Mouse (Mus musculus) hematopoietic stem cell, adult 5-6 weeks (primary cell): Measurements from ENCODE around the gene Cradd. TPM values are rescaled to one million over a fixed set of nuclear protein-coding genes. Genes with fewer than 3 reads are reported as not detected.
A peak's percentile ranks its signal among the peaks of the same experiment; 100 is the strongest.

ENCODE experiments used
- ATAC-seq, 2 experiments: fragments of 125-278 bp in 1 of 2; replicated peaks in 1 of 2; 2 replicates each; pipeline ENCODE4 v1.8.0; 2016 to 2017; ENCODE audit warnings: inconsistent platforms in 2 of 2, mild to moderate bottlenecking in 2 of 2, moderate number of reproducible peaks in 2 of 2, low read depth in 1 of 2, moderate TSS enrichment in 1 of 2; ENCODE audit not compliant: low FRiP score in 2 of 2, poor library complexity in 2 of 2, severe bottlenecking in 2 of 2, insufficient read depth in 1 of 2, low TSS enrichment in 1 of 2
- total RNA-seq: library from RNA; stranded (forward); fragments of 172-1452, 232-1000 nt; gene quantifications from 2 replicates; pipeline ENCODE4 v1.2.3, GENCODE M21; 2017

Gene Cradd
- total RNA-seq, 1 experiment from 2014 or later: 5.4 TPM

DNA sequence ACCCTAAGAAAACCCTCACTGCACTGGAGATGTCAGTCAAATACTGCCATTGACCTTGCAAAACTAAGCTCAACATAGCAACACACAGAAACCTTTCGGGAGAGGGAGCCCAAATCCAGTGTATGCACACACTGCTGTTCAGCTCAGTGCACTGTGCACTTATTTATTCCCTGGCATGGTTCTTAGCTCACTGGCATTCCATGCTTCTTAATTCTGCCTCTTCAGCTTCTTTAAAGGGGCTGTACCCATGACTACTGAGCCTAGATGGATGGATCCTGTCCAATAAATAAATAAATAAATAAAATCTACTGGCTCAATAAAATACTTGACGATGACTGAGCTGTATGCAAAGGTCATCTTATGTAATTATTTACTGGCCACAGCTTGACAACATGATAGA lies 85.3 kb downstream of the Cradd start:
- ATAC-seq: no peak

DNA sequence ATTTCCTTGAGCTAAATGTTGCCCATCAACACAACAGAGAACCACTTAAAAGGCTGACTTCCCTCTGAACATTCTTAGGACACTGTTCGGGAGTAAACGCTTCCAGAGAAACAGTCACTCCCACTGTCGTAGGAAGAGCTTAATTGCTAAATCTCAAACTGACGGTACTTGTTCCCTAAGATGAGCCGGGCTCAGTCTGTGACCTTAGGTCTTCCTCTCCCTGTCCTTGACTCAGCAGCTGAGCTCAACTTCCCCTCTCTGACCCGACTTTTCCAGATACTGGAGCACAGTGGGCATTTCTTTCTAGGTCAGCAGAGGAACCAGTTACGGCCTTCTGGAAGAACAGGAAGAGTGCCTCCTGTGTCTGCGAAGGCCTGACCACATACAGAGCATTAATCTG lies 87.7 kb downstream of the Cradd start:
- peak; percentile 32 to 48; a peak in 3 of 4 replicates for ATAC-seq

DNA sequence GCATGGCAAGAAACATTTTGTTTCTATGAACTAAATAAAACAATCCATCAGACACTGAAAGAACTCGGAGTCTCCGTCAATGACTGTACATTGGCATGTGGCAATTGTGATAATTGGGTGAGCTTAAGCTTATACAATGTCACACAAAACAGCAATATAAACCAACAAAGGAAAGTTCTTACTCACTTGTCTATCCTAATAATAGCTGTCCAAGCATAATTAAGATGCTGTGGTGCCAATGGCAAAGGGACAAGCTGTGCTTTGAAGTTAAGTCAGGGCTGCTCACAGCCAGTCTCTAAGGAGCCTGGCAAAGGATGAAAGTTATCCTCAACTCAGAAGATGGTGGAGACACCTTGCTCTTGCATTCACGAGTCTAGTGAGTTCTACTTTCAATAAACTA lies 89.3 kb downstream of the Cradd start:
- ATAC-seq: no peak

DNA sequence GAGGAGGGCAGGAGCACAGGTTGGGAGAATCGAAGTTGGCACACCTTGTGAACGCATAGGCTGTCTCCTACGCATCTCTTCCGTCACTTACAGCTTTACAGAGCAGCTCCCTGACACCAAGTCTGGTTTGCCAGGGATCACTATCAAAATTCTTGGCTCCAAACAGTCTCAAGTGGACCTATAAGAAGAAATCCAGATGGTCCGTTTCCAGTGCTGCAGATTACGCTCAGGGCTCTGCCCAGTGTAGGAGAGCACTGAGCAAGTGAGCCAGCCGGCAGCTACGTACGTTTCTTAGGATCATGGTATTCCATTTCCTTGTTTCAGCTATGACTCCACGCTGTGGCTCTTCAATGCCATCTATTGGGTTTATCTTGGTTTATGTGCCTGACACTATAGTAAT lies 90.9 kb downstream of the Cradd start:
- ATAC-seq: no peak

DNA sequence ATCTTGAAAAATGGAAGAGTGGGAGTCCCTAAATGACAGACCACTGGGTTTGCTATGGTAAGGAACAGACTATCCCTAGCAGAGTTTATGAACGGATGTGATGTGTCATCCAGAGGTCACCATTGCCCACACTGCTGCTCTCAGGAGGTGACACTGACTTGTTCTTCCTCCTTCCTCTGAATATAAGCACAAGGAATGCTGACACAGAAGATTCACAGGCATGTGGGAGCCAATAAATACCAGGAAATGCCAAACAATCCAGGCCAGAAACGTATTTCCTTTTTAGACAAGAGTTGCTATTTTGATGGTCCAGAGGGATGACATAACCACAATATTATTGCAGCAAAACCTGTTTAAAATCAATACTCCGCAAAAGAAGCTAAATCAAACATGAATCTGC lies 91.4 kb downstream of the Cradd start:
- ATAC-seq: no peak

DNA sequence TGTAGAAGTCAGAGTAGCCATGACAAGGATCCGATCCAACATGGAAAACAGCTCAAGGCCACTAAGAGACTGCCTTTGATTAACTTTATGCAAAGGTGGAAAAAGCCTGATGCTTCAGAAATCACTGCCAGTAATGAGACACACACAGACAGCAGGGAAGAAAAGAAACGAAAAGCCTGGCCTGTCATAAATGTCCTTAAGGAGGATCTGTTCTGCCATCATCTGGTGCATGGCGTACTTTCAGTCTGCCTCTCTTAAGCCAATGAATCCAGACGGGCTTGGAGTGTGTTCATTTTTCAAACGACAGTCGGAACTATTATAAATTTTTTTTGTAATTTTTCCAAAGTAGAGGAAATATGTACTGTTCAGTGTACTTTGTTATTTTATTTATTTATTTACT lies 95.7 kb downstream of the Cradd start:
- no peak for ATAC-seq

DNA sequence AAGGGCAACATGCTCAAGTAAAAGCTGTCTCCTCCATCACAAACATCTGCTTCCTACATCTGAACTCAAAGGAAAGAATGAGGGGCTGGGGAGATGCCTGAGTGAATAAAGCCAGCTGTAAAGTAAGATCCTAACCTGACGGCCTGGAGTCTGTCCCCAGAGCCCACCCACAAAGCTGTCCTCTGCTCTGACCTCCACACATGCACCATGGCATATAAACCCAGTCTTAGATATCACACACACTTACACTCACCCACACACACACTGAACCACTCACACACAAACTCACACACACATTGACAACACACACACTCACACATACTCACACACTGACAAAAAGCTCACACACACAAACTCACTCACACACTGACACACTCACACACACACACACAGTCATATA lies 96.3 kb downstream of the Cradd start:
- no peak for ATAC-seq

DNA sequence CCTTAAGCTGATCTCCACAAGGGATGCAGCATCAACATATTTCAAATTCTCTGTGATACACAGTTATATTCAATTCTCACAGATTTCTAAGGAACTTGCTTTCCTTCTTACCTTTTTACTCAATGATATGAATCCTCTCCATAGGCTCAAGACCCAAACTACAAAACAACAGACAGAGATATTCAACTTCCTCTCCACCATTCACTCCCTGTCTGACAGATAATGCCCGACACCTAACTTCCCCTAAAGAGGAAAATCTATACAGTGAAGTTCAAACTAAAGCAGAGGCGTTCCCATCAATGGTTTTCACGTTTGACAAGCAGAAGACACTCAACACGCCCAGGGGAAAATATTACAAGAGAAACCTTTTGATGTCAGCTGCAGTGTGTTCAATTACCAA lies 97.2 kb downstream of the Cradd start:
- ATAC-seq: no peak

DNA sequence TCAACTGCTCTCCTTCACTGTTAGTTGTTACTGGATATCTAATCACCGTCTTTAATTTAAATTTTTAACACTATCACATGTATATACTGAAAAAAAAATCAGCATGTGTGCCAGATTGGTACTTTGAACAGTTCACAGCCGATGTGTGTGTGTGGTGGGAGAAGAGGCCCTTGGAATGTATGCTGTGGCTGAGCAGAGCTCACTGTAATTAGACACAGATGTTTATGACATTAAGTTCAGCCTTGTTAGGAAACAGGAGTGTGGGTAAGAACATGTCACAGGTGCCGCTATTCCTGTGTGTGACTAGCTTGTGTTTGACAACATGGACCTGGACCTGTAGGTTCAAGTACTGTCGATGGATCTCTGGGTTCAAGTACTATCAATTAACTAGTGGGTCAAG lies 98.9 kb downstream of the Cradd start:
- no peak for ATAC-seq

DNA sequence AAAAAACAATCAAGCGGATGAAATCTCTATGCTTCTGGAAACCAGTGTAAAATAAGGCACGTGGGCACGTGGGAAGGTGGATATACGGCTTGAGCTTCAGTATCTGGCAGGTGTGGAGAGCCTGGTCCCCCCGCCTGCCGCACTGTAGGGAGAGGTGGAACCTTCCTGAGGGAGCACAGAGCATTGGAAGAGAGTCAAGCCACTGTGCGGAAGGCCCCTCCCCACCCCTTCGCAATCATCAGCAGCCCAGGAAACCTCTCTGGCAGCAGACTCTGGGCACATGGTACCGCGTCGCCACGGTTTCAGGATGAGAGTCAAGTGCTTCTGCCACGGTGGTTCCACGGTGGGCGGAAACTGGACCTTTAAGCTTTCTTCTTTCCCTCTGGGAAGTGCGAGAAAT lies 100.7 kb downstream of the Cradd start:
- ATAC-seq: no peak

DNA sequence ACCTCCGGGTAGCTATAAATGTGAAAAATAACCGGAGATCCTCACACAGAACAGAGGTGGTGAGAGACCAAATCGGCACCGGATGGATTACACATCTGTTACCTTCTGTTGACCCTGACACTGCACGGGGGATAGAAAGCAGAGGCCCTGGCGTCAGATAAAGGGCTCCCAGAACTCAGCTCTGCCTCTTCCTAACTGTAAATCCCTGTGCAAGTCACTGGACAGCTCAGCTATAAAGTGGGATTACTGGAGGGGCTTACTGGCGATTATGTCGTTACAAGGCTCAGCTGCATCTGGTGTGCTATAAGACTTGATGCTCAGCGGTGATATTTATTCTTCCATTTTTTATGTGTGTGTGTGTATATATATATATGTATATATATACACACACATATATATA lies 102.0 kb downstream of the Cradd start:
- ATAC-seq: no peak

DNA sequence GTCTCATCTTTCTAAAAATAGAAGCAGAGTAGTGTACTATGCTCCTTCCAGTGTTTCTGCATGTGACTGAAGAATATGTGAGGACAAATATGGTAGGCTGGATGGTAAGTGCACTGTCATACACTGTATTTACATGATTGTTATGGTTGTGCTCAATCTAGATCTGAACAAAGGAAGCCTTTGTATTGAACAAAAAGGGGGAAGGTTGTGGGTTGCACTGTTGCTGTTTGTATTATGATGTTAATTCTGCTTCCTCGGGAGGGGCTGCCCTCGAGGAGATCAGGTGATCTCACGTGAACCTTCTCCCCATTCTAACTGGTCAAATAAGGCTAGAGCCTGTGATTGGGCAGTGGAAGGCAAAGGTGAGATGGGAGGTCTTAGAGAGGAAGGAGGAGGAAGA lies 103.4 kb downstream of the Cradd start:
- ATAC-seq: no peak

DNA sequence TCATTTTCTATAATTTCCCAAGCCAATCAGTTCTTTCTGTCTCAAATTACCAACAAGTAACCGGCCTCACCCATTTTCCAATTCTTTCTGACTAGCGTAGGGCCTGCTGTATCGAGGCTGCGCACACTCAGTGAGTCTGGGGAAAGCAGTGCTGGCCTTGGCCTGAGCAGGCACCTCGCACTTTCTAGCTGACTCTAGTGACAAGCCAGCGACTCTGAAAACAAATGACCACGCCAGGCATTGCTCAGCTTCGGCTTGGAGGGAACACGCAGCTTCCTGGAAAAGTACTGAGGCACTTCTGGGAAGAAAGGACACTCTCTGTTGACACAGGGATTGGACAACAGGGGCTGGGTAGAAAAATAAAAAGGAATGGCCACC lies 105.3 kb downstream of the Cradd start:
- ATAC-seq: no peak

DNA sequence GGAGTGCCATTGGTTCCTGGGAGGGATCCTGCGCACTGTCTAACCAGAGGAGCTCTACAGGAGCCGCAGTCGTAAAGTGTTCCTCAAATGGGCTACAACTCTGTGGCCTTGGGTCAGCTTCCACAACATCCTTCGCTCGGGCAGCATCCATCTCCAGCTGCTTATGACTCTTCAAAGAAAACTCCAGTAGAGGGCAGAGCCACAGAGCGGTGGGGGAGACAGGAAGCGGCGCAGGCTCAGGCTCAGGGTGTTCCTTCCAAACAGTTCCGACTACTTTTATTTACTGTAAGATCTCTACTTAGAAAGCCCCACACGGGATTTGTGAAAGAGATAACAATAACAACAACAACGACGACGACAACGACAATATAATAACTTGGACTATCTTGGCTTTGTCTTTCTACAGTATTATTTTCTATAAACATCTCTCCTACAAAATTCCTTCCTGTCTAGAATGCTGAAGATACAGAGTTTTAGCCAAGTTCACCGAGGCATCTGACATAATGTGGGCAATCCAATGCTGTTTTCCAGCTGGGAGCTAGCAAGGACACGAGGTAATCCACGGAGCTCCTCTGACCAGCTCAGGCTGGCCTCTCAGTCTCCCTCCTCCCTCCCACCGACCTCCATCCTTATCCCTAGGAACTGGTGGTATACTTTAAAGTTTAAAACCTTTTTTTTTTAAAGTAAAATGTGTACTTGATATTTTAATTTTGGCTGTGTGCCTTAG lies 105.8 kb downstream of the Cradd start:
- 0 out of 4 replicates have a peak, but pooled peaks have one; percentile 17 to 39 for ATAC-seq

DNA sequence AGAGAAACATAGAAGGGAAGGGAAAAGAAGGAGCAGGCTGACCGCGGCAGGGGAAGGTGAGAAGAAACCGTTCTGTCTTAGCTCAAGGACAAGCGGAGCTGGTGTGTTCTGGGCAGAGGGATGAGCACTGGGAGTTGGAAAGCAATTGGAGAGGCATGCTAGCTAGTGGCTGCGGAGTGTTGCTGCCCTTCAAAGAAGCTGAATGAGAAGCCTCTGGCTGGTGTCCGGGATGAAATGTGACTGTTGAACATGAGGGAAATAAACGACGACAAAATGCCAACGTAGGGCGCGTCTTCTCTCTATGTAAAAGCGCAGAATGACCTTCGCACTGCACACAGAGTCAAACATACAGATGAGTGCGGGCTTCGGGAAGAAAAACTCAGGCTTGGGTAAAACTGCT lies 108.6 kb downstream of the Cradd start:
- no peak for ATAC-seq

DNA sequence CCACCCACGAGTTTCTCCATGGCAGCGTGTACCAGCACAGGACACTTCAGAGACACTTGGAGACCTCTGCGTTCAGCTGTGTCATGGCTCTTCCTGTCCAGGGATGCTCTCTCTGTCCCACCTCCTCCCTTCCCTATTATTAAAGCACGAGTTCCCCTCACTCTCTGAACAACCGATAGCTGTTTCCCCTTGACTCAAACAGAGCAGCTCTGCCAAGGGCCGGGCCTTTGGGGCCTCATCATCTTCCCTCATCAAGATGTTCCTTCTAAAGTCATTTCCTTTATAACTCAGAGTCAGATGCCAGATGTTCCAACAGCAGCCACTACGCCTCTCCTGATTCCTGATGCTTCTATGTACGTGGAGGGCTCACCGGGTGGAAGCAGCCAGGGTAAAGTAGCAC lies 110.1 kb downstream of the Cradd start:
- ATAC-seq: no peak

DNA sequence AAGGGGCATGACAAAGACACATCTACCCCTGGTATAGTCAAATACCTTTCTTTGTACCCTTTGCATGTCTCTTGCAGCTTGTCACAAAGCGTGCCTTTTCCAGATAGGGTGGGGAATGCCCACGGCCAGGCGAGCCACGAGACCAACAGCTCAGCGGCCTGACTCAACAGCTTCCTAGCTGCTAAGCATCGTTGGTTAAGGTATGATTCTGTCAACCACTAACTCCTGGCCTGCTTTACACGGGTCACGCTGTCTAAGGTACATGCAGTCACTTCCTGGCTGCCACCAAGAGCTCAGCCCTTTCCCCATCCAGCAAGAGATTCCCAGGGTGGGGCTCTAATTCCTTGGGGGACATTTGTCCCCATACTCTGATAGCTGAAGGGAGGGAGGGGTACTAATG lies 110.6 kb downstream of the Cradd start:
- ATAC-seq: no peak

DNA sequence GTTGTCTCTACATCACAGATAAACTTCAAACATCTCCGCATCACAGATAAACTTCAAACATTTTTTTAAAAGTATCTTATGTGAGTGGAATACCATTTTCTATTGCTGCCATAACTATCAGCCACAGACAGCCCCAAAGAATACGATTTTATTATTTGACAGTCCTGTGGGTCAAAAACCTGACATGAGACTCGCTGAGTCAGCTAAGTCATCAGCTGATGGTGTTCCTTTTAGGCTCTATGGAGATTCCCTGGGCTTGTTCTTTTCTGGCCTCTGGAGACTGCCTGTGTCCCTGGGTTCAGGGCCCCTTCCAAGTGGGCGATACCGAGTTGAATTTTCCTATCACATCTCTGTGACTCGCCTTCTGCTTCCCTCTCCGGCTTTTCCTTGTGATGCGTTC lies 112.3 kb downstream of the Cradd start:
- no peak for ATAC-seq

DNA sequence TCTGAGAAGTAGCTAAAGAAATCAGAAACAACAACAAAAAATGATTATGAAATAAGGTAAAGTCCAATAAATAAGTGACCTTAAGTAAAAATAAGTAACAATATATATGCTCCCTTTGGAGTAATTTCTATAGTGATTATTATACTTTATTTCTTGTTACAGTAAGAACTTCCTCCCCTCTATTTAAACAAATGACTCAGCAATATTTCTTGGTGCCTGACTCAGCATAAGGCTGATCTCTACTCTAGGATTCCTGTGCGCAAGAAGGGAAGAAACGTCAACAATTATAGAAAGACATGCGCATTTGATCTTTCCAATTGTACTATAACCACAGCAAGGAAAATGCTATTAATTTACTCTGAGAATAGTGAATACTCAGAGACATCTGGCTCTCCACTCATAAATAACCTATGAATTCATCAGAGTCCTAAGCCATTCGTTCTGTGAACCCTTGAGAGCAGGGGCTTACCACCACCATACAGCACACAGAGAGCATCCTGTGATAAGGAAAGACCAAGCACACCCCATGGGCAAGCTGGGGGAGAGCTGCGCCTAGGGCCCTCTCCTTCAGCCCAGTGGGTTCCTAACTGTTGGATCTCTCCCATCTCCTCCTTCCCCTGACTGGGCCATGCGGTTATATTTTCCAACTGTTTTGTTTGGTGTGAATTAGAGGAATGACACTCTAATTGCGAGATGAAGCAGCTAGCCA lies 113.1 kb downstream of the Cradd start:
- ATAC-seq: peak; percentile 44 to 48; a peak in 3 of 4 replicates
